Mouse (Mus musculus): ENCODE measurements around the gene Hamp2. TPM values are rescaled to one million over a fixed set of nuclear protein-coding genes. Genes with fewer than 3 reads are reported as not detected.
A peak's percentile ranks its signal among the peaks of the same experiment; 100 is the strongest.

Hamp2 gene
- total RNA-seq, 1 experiment from 2014 or later, result not detected

GRCm38 (mm10) chr7:30916713-30917112 lies 7.8 kb downstream of the Hamp2 start:
- ATAC-seq (replicated peaks in 1 of 2; ENCODE audit: insufficient read depth in 1 of 2, low FRiP score in 2 of 2, low TSS enrichment in 1 of 2, low read depth in 1 of 2, poor library complexity in 2 of 2, severe bottlenecking in 2 of 2), result no peak

- ATAC-seq (replicated peaks in 1 of 2; ENCODE audit: insufficient read depth in 1 of 2, low FRiP score in 2 of 2, low TSS enrichment in 1 of 2, low read depth in 1 of 2, poor library complexity in 2 of 2, severe bottlenecking in 2 of 2), result no peak
Measured at GRCm38 (mm10) chr7:30914732-30915131, 9.7 kb downstream of the Hamp2 start, which contains the start of gene Mag. TSS of gene Mag (minus strand) at chr7:30914873.

GRCm38 (mm10) chr7:30909773-30910172 lies 14.7 kb downstream of the Hamp2 start:
- ATAC-seq (replicated peaks in 1 of 2; ENCODE audit: insufficient read depth in 1 of 2, low FRiP score in 2 of 2, low TSS enrichment in 1 of 2, low read depth in 1 of 2, poor library complexity in 2 of 2, severe bottlenecking in 2 of 2), result peak; percentile 29 to 35; a peak in 2 of 4 replicates

GRCm38 (mm10) chr7:30908992-30909431 lies 15.5 kb downstream of the Hamp2 start:
- no peak; a peak in 1 of 4 replicates for ATAC-seq (replicated peaks in 1 of 2; ENCODE audit: insufficient read depth in 1 of 2, low FRiP score in 2 of 2, low TSS enrichment in 1 of 2, low read depth in 1 of 2, poor library complexity in 2 of 2, severe bottlenecking in 2 of 2)

GRCm38 (mm10) chr7:30908277-30908991 lies 16.0 kb downstream of the Hamp2 start:
- peak; percentile 39 to 61; a peak in 1 of 4 replicates for ATAC-seq (replicated peaks in 1 of 2; ENCODE audit: insufficient read depth in 1 of 2, low FRiP score in 2 of 2, low TSS enrichment in 1 of 2, low read depth in 1 of 2, poor library complexity in 2 of 2, severe bottlenecking in 2 of 2)

- peak; percentile 22 to 35; a peak in 1 of 4 replicates for ATAC-seq (replicated peaks in 1 of 2; ENCODE audit: insufficient read depth in 1 of 2, low FRiP score in 2 of 2, low TSS enrichment in 1 of 2, low read depth in 1 of 2, poor library complexity in 2 of 2, severe bottlenecking in 2 of 2)
Measured at GRCm38 (mm10) chr7:30904042-30904441, 20.4 kb downstream of the Hamp2 start.

GRCm38 (mm10) chr7:30895217-30895616 lies 29.3 kb downstream of the Hamp2 start:
- ATAC-seq (replicated peaks in 1 of 2; ENCODE audit: insufficient read depth in 1 of 2, low FRiP score in 2 of 2, low TSS enrichment in 1 of 2, low read depth in 1 of 2, poor library complexity in 2 of 2, severe bottlenecking in 2 of 2), result no peak

GRCm38 (mm10) chr7:30892515-30892914 lies 32.0 kb downstream of the Hamp2 start:
- no peak for ATAC-seq (replicated peaks in 1 of 2; ENCODE audit: insufficient read depth in 1 of 2, low FRiP score in 2 of 2, low TSS enrichment in 1 of 2, low read depth in 1 of 2, poor library complexity in 2 of 2, severe bottlenecking in 2 of 2)

GRCm38 (mm10) chr7:30891746-30892145 lies 32.7 kb downstream of the Hamp2 start:
- ATAC-seq (replicated peaks in 1 of 2; ENCODE audit: insufficient read depth in 1 of 2, low FRiP score in 2 of 2, low TSS enrichment in 1 of 2, low read depth in 1 of 2, poor library complexity in 2 of 2, severe bottlenecking in 2 of 2), result no peak

- no peak for ATAC-seq (replicated peaks in 1 of 2; ENCODE audit: insufficient read depth in 1 of 2, low FRiP score in 2 of 2, low TSS enrichment in 1 of 2, low read depth in 1 of 2, poor library complexity in 2 of 2, severe bottlenecking in 2 of 2)
Measured at GRCm38 (mm10) chr7:30890681-30891080, 33.8 kb downstream of the Hamp2 start.

- ATAC-seq (replicated peaks in 1 of 2; ENCODE audit: insufficient read depth in 1 of 2, low FRiP score in 2 of 2, low TSS enrichment in 1 of 2, low read depth in 1 of 2, poor library complexity in 2 of 2, severe bottlenecking in 2 of 2), result no peak
Measured at GRCm38 (mm10) chr7:30888786-30889185, 35.7 kb downstream of the Hamp2 start.

- peak; percentile 27 to 36; a peak in 3 of 4 replicates for ATAC-seq (replicated peaks in 1 of 2; ENCODE audit: insufficient read depth in 1 of 2, low FRiP score in 2 of 2, low TSS enrichment in 1 of 2, low read depth in 1 of 2, poor library complexity in 2 of 2, severe bottlenecking in 2 of 2)
Measured at GRCm38 (mm10) chr7:30887568-30888188, 36.8 kb downstream of the Hamp2 start.

- ATAC-seq (replicated peaks in 1 of 2; ENCODE audit: insufficient read depth in 1 of 2, low FRiP score in 2 of 2, low TSS enrichment in 1 of 2, low read depth in 1 of 2, poor library complexity in 2 of 2, severe bottlenecking in 2 of 2), result no peak
Measured at GRCm38 (mm10) chr7:30886852-30887251, 37.6 kb downstream of the Hamp2 start.

GRCm38 (mm10) chr7:30884047-30884446 lies 40.4 kb downstream of the Hamp2 start:
- no peak for ATAC-seq (replicated peaks in 1 of 2; ENCODE audit: insufficient read depth in 1 of 2, low FRiP score in 2 of 2, low TSS enrichment in 1 of 2, low read depth in 1 of 2, poor library complexity in 2 of 2, severe bottlenecking in 2 of 2)

- ATAC-seq (replicated peaks in 1 of 2; ENCODE audit: insufficient read depth in 1 of 2, low FRiP score in 2 of 2, low TSS enrichment in 1 of 2, low read depth in 1 of 2, poor library complexity in 2 of 2, severe bottlenecking in 2 of 2), result no peak
Measured at GRCm38 (mm10) chr7:30881367-30881766, 43.1 kb downstream of the Hamp2 start.

- ATAC-seq (replicated peaks in 1 of 2; ENCODE audit: insufficient read depth in 1 of 2, low FRiP score in 2 of 2, low TSS enrichment in 1 of 2, low read depth in 1 of 2, poor library complexity in 2 of 2, severe bottlenecking in 2 of 2), result no peak
Measured at GRCm38 (mm10) chr7:30880176-30880575, 44.3 kb downstream of the Hamp2 start, which contains the start of gene Cd22. TSS of gene Cd22 (minus strand) at chr7:30880342.

- no peak for ATAC-seq (replicated peaks in 1 of 2; ENCODE audit: insufficient read depth in 1 of 2, low FRiP score in 2 of 2, low TSS enrichment in 1 of 2, low read depth in 1 of 2, poor library complexity in 2 of 2, severe bottlenecking in 2 of 2)
Measured at GRCm38 (mm10) chr7:30878950-30879349, 45.5 kb downstream of the Hamp2 start.

GRCm38 (mm10) chr7:30873083-30873482 lies 51.4 kb downstream of the Hamp2 start:
- peak; percentile 70 to 77; a peak in 3 of 4 replicates for ATAC-seq (replicated peaks in 1 of 2; ENCODE audit: insufficient read depth in 1 of 2, low FRiP score in 2 of 2, low TSS enrichment in 1 of 2, low read depth in 1 of 2, poor library complexity in 2 of 2, severe bottlenecking in 2 of 2)
